Mouse (Mus musculus) MEL (cell line): ENCODE data around the gene P2rx4. TPM values are rescaled to one million over a fixed set of nuclear protein-coding genes. Genes with fewer than 3 reads are reported as not detected.

Experiments used
- DNase-seq: peaks from one replicate; pipeline ENCODE4 v3.0.0; 2011; ENCODE audit warnings: low read depth, low spot score
- H3K27ac ChIP-seq: 2 replicates; pipeline ENCODE4 v1.5.1; 2012; ENCODE audit warnings: low read depth, mild to moderate bottlenecking, control low read depth, low read length, moderate library complexity; ENCODE audit not compliant: control insufficient read depth
- H3K27me3 ChIP-seq, 2 experiments: fragments of 150-350 bp in 1 of 2; sonication (generic) in 1 of 2; 2 replicates each; pipeline ENCODE4 v1.6.1; 2012; ENCODE audit warnings: low read length in 2 of 2, mild to moderate bottlenecking in 2 of 2, improper control_type of control experiment in 1 of 2, moderate library complexity in 1 of 2; ENCODE audit not compliant: insufficient read depth in 2 of 2, control insufficient read depth in 1 of 2
- H3K36me3 ChIP-seq, 2 experiments: 2 replicates each; pipeline ENCODE4 v1.6.1; 2012 to 2014; ENCODE audit warnings: low read length in 2 of 2, improper control_type of control experiment in 1 of 2, inconsistent platforms in 1 of 2, mild to moderate bottlenecking in 1 of 2; ENCODE audit not compliant: insufficient read depth in 2 of 2, control insufficient read depth in 1 of 2
- H3K4me1 ChIP-seq, 2 experiments: fragments of 150-350 bp in 1 of 2; sonication (generic) in 1 of 2; 2 replicates each; pipeline ENCODE4 v1.6.1; 2012; ENCODE audit warnings: low read length in 2 of 2, improper control_type of control experiment in 1 of 2, mild to moderate bottlenecking in 1 of 2; ENCODE audit not compliant: insufficient read depth in 2 of 2, control insufficient read depth in 1 of 2
- H3K4me3 ChIP-seq, 2 experiments: fragments of 150-350 bp in 1 of 2; sonication (generic) in 1 of 2; 2 replicates each; pipeline ENCODE4 v1.5.1; 2012; ENCODE audit warnings: low read depth in 2 of 2, low read length in 2 of 2, mild to moderate bottlenecking in 2 of 2, moderate library complexity in 2 of 2, control low read depth in 1 of 2, improper control_type of control experiment in 1 of 2; ENCODE audit not compliant: control insufficient read depth in 1 of 2, insufficient read depth in 1 of 2
- H3K79me2 ChIP-seq: 2 replicates; pipeline ENCODE4 v1.6.1; 2012; ENCODE audit warnings: mild to moderate bottlenecking, low read length, moderate library complexity; ENCODE audit not compliant: control insufficient read depth, poor library complexity, insufficient read depth
- H3K9ac ChIP-seq: 2 replicates; pipeline ENCODE4 v1.6.1; 2012; ENCODE audit warnings: low read depth, mild to moderate bottlenecking, control low read depth, low read length, moderate library complexity; ENCODE audit not compliant: control insufficient read depth, poor library complexity, severe bottlenecking
- H3K9me3 ChIP-seq: fragments of 150-350 bp; sonication (generic); replicated peaks from 2 replicates; pipeline ENCODE4 v1.6.1; 2012; ENCODE audit warnings: mild to moderate bottlenecking, low read length, improper control_type of control experiment, moderate library complexity; ENCODE audit not compliant: insufficient read depth
- BHLHE40 ChIP-seq: IDR thresholded peaks from 2 replicates; pipeline ENCODE4 v1.6.1; 2012; ENCODE audit warnings: low read depth, mild to moderate bottlenecking, inconsistent platforms, low read length, improper control_type of control experiment, borderline replicate concordance
- CHD1 ChIP-seq: IDR thresholded peaks from 2 replicates; pipeline ENCODE4 v1.6.1; 2012; ENCODE audit warnings: low read depth, mild to moderate bottlenecking, inconsistent platforms, low read length, improper control_type of control experiment
- CHD2 ChIP-seq: IDR thresholded peaks from 2 replicates; pipeline ENCODE4 v1.6.1; 2011; ENCODE audit warnings: low read length, improper control_type of control experiment
- EP300 ChIP-seq, 2 experiments: IDR thresholded peaks; 2 replicates each; pipeline ENCODE4 v1.6.1; 2011; ENCODE audit warnings: improper control_type of control experiment in 2 of 2, low read length in 2 of 2, low read depth in 1 of 2, mild to moderate bottlenecking in 1 of 2
- GABPA ChIP-seq: IDR thresholded peaks from 2 replicates; pipeline ENCODE4 v1.6.1; 2012; ENCODE audit warnings: low read depth, mild to moderate bottlenecking, inconsistent platforms, low read length, improper control_type of control experiment, moderate library complexity
- GATA1 ChIP-seq: IDR thresholded peaks from 2 replicates; pipeline ENCODE4 v1.6.1; 2011; ENCODE audit warnings: low read depth, low read length, improper control_type of control experiment
- JUND ChIP-seq: IDR thresholded peaks from 2 replicates; pipeline ENCODE4 v1.6.1; 2011; ENCODE audit warnings: low read depth, mild to moderate bottlenecking, improper control_type of control experiment, low read length
- KAT2A ChIP-seq: conservative IDR thresholded peaks from 2 replicates; pipeline ENCODE4 v1.6.1; 2012; ENCODE audit warnings: low read depth, low read length, improper control_type of control experiment, inconsistent platforms
- MAFK ChIP-seq: IDR thresholded peaks from 2 replicates; pipeline ENCODE4 v1.6.1; 2011; ENCODE audit warnings: low read depth, mild to moderate bottlenecking, low read length, improper control_type of control experiment, borderline replicate concordance
- MAX ChIP-seq: IDR thresholded peaks from 2 replicates; pipeline ENCODE4 v1.6.1; 2011; ENCODE audit warnings: low read length, improper control_type of control experiment
- MAZ ChIP-seq: IDR thresholded peaks from 2 replicates; pipeline ENCODE4 v1.6.1; 2012; ENCODE audit warnings: low read depth, mild to moderate bottlenecking, inconsistent platforms, low read length, improper control_type of control experiment
- MEF2A ChIP-seq: IDR thresholded peaks from 2 replicates; pipeline ENCODE4 v1.6.1; 2014; ENCODE audit warnings: low read depth, mild to moderate bottlenecking, inconsistent platforms, low read length, improper control_type of control experiment; ENCODE audit not compliant: poor library complexity, insufficient replicate concordance, severe bottlenecking; ENCODE audit errors: extremely low read depth
- MXI1 ChIP-seq: IDR thresholded peaks from 2 replicates; pipeline ENCODE4 v1.6.1; 2011; ENCODE audit warnings: mild to moderate bottlenecking, low read depth, low read length, improper control_type of control experiment
- MYC ChIP-seq: IDR thresholded peaks from 2 replicates; pipeline ENCODE4 v1.6.1; 2011; ENCODE audit warnings: low read depth, mild to moderate bottlenecking, low read length, improper control_type of control experiment, moderate library complexity
- POLR2A ChIP-seq, 2 experiments: IDR thresholded peaks; 2 replicates each; pipeline ENCODE4 v1.6.1; 2011 to 2012; ENCODE audit warnings: low read length in 2 of 2, mild to moderate bottlenecking in 2 of 2, control low read depth in 1 of 2, improper control_type of control experiment in 1 of 2, low read depth in 1 of 2, moderate library complexity in 1 of 2; ENCODE audit not compliant: control insufficient read depth in 1 of 2, insufficient read depth in 1 of 2, poor library complexity in 1 of 2
- POLR2AphosphoS2 ChIP-seq: IDR thresholded peaks from 2 replicates; pipeline ENCODE4 v1.6.1; 2011; ENCODE audit warnings: low read length, improper control_type of control experiment
- POLR2AphosphoS5 ChIP-seq: IDR thresholded peaks from 2 replicates; pipeline ENCODE4 v1.6.1; 2012; ENCODE audit warnings: low read depth, borderline replicate concordance, mild to moderate bottlenecking, inconsistent platforms, low read length, moderate library complexity, mixed read lengths
- RAD21 ChIP-seq: IDR thresholded peaks from 2 replicates; pipeline ENCODE4 v1.6.1; 2011; ENCODE audit warnings: mild to moderate bottlenecking, low read depth, low read length, improper control_type of control experiment
- RCOR1 ChIP-seq: IDR thresholded peaks from 2 replicates; pipeline ENCODE4 v1.6.1; 2012; ENCODE audit warnings: low read depth, mild to moderate bottlenecking, inconsistent platforms, low read length, improper control_type of control experiment
- SIN3A ChIP-seq: IDR thresholded peaks from 2 replicates; pipeline ENCODE4 v1.6.1; 2012; ENCODE audit warnings: low read length, improper control_type of control experiment, inconsistent platforms
- SMC3 ChIP-seq: IDR thresholded peaks from 2 replicates; pipeline ENCODE4 v1.6.1; 2011; ENCODE audit warnings: low read depth, low read length, improper control_type of control experiment
- TBP ChIP-seq: IDR thresholded peaks from 2 replicates; pipeline ENCODE4 v1.8.0; 2011; ENCODE audit warnings: low read depth, low read length, improper control_type of control experiment
- UBTF ChIP-seq: IDR thresholded peaks from 2 replicates; pipeline ENCODE4 v1.6.1; 2012; ENCODE audit warnings: low read depth, mild to moderate bottlenecking, inconsistent platforms, low read length, improper control_type of control experiment, moderate library complexity, borderline replicate concordance; ENCODE audit not compliant: insufficient read depth
- USF1 ChIP-seq: IDR thresholded peaks from 2 replicates; pipeline ENCODE4 v1.6.1; 2014; ENCODE audit warnings: low read depth, mild to moderate bottlenecking, inconsistent platforms, low read length, improper control_type of control experiment, moderate library complexity
- USF2 ChIP-seq, 2 experiments: IDR thresholded peaks; 2 replicates each; pipeline ENCODE4 v1.6.1; 2011 to 2012; ENCODE audit warnings: improper control_type of control experiment in 2 of 2, low read length in 2 of 2, borderline replicate concordance in 1 of 2, inconsistent platforms in 1 of 2, low read depth in 1 of 2, mild to moderate bottlenecking in 1 of 2; ENCODE audit not compliant: insufficient read depth in 1 of 2
- ZC3H11A ChIP-seq: IDR thresholded peaks from 2 replicates; pipeline ENCODE4 v1.6.1; 2012; ENCODE audit warnings: low read depth, mild to moderate bottlenecking, inconsistent platforms, low read length, improper control_type of control experiment
- ZKSCAN1 ChIP-seq: IDR thresholded peaks from 2 replicates; pipeline ENCODE4 v1.6.1; 2012; ENCODE audit warnings: low read depth, mild to moderate bottlenecking, inconsistent platforms, low read length, improper control_type of control experiment, moderate library complexity
- ZMIZ1 ChIP-seq: IDR thresholded peaks from 2 replicates; pipeline ENCODE4 v1.6.1; 2012; ENCODE audit warnings: low read depth, mild to moderate bottlenecking, inconsistent platforms, low read length, improper control_type of control experiment, moderate library complexity
- polyA plus RNA-seq, 2 experiments: library from polyadenylated mRNA; stranded (reverse) in 1 of 2; unstranded in 1 of 2; fragments of >175 nt in 1 of 2; fragments of >200 nt in 1 of 2; gene quantifications; 2 replicates each; pipeline versions ENCODE4 v1.2.1 to v1.2.4; 2012; ENCODE audit warnings: low replicate concordance in 2 of 2, low read depth in 1 of 2; ENCODE audit not compliant: insufficient read length in 2 of 2, insufficient read depth in 1 of 2, missing spikeins in 1 of 2
- total RNA-seq: library from RNA; depleted of rRNA; stranded (reverse); fragments of 300-350 nt; gene quantifications from 2 replicates; pipeline ENCODE4 v1.2.3, GENCODE M21; 2012

P2rx4 gene
- total and polyA plus RNA-seq, 3 experiments = 15.2 to 30.9 TPM; not detected in 1

- no peaks in the 10 kb centered on the region for H3K9me3 ChIP-seq
- no peak overlapping the region for H3K27ac ChIP-seq
- TF ChIP-seq CHD1 (no peak), GATA1 (no peak), ZC3H11A (no peak), USF1 (no peak), MAFK (no peak), MAX (no peak), POLR2AphosphoS5 (no peak), EP300 (IDR thresholded peaks at IDR 0.05; ENCODE audit: low read depth in 1 of 2, low read length in 2 of 2) (no peak), ZMIZ1 (no peak), MYC (no peak), RCOR1 (no peak)
- H3K36me3 ChIP-seq = peaks cover 0 to 11% of the 10 kb centered on the region in 2 experiments; a peak in 2 of 4 replicates
- H3K27me3 ChIP-seq = no peaks in the 10 kb centered on the region
- no peak overlapping the region for H3K9ac ChIP-seq
- no peak for DNase-seq
- H3K79me2 ChIP-seq = no peaks in the 10 kb centered on the region
- no peaks in the 10 kb centered on the region for H3K4me1 ChIP-seq
- no peak overlapping the region for H3K4me3 ChIP-seq
Observed at GRCm38 (mm10) chr5:122754477-122754876, 47.1 kb downstream of the P2rx4 start.

- H3K9ac ChIP-seq = no peak overlapping the region
- H3K9me3 ChIP-seq = no peaks in the 10 kb centered on the region
- H3K79me2 ChIP-seq = no peaks in the 10 kb centered on the region
- H3K4me3 ChIP-seq = no peak overlapping the region
- peaks cover 0 to 13% of the 10 kb centered on the region in 2 experiments; a peak in 2 of 4 replicates for H3K36me3 ChIP-seq
- H3K27ac ChIP-seq = no peak overlapping the region
- H3K4me1 ChIP-seq = no peaks in the 10 kb centered on the region
- no peak for DNase-seq
- H3K27me3 ChIP-seq = no peaks in the 10 kb centered on the region
- no peak for TF ChIP-seq KAT2A
- no peak for TF ChIP-seq SMC3
- no peak for TF ChIP-seq ZKSCAN1
- no peak for TF ChIP-seq GABPA
- TF ChIP-seq BHLHE40 = no peak
- TF ChIP-seq UBTF = no peak
- no peak for TF ChIP-seq POLR2AphosphoS2
- no peak for TF ChIP-seq MAZ
- no peak for TF ChIP-seq USF2 (IDR thresholded peaks at IDR 0.05; ENCODE audit: borderline replicate concordance in 1 of 2, insufficient read depth in 1 of 2, low read depth in 1 of 2, low read length in 2 of 2)
- no peak for TF ChIP-seq TBP
- no peak for TF ChIP-seq SIN3A
- TF ChIP-seq CHD2 = no peak
- no peak for TF ChIP-seq CHD1
- no peak for TF ChIP-seq JUND
- no peak for TF ChIP-seq POLR2A (IDR thresholded peaks at IDR 0.05; ENCODE audit: control insufficient read depth in 1 of 2, insufficient read depth in 1 of 2, low read depth in 1 of 2, low read length in 2 of 2, poor library complexity in 1 of 2)
- TF ChIP-seq MXI1 = no peak
- TF ChIP-seq POLR2AphosphoS5 = no peak
- no peak for TF ChIP-seq MEF2A
- no peak for TF ChIP-seq RAD21
- no peak for TF ChIP-seq USF1
Observed at GRCm38 (mm10) chr5:122755620-122756019, 48.3 kb downstream of the P2rx4 start.
